Mouse (Mus musculus) E14TG2a.4 (cell line): ENCODE results near the gene Gsg1.
A peak's percentile ranks its signal among the peaks of the same experiment; 100 is the strongest.

Experiments used
- CTCF ChIP-seq: conservative IDR thresholded peaks from 2 replicates; pipeline ENCODE4 v1.5.1; 2014; ENCODE audit warnings: low read length
- NANOG ChIP-seq: IDR thresholded peaks from 2 replicates; pipeline ENCODE4 v1.6.1; 2014; ENCODE audit warnings: borderline replicate concordance, low read length, mixed read lengths
- POU5F1 ChIP-seq: IDR thresholded peaks from 2 replicates; pipeline ENCODE4 v1.6.1; 2014; ENCODE audit warnings: low read length, borderline replicate concordance

GRCm38 (mm10) chr6:135236576-135236975 lies 17.6 kb downstream of the Gsg1 start:
- TF ChIP-seq NANOG, result no peak
- TF ChIP-seq CTCF, result peak; percentile 16; the same call in 1 of the 2 replicates
- no peak for TF ChIP-seq POU5F1
